Mouse (Mus musculus) heart, adult 9 months (tissue): Measurements from ENCODE around the gene Grap2.
"Not testable (repeated sequence)": the region's sequence is repeated elsewhere in the genome, so short reads cannot be mapped to it uniquely, and the experiment has no call there.

Experiments used
- DNase-seq, 2 experiments: peaks; one replicate each; pipeline ENCODE4 v3.0.0; 2022; ENCODE audit warnings: low spot score in 2 of 2

The Grap2 gene

DNA sequence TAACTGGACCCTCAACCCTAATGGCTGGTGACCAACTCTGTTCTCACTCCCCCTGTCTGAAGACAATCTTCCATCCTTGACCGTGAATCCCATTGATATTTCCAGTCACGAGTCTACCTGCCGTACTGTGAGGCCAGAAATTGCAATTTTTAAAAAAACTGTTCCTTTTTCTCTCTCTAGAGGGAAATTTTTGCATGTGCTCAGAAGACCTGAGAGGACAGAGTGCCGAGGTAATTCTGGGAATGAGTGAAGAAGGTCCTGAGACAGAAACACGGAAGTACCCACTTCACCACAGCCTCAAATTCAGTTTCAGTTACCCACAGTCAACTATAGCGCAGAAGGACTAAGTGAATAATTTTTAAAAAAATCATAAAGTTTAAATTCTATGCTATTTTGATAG, 5.7 kb upstream of the Grap2 start:
- DNase-seq, result no peak

DNA sequence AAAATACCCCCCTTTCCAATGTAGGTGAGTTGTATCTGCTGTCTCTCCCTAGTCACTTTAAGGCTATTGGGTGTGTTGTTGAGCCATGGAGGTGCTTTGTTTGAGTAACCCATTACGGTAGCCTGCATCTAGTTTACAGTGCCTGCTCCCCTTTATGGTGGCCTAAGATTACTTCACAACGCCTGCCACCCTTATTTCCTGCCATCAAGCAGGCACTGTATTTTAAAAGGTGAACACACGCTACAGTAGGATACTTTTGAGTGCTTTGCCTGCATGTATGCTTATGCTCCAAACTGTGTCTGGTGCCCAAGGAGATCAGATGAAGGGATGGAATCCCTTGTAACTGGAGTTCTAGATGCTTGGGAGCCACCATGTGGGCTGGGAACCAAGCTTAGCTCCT, 5.3 kb upstream of the Grap2 start:
- DNase-seq, result no peak

GRCm38 (mm10) chr15:80567731-80568130, 4.7 kb upstream of the Grap2 start:
- DNase-seq, result no peak

- DNase-seq, result no peak
Observed at GRCm38 (mm10) chr15:80569205-80569604, 3.2 kb upstream of the Grap2 start.

- DNase-seq, result no peak
Observed at GRCm38 (mm10) chr15:80570226-80570625, 2.2 kb upstream of the Grap2 start.

GRCm38 (mm10) chr15:80571611-80572010, 783 bp upstream of the Grap2 start:
- DNase-seq, result no peak

DNA sequence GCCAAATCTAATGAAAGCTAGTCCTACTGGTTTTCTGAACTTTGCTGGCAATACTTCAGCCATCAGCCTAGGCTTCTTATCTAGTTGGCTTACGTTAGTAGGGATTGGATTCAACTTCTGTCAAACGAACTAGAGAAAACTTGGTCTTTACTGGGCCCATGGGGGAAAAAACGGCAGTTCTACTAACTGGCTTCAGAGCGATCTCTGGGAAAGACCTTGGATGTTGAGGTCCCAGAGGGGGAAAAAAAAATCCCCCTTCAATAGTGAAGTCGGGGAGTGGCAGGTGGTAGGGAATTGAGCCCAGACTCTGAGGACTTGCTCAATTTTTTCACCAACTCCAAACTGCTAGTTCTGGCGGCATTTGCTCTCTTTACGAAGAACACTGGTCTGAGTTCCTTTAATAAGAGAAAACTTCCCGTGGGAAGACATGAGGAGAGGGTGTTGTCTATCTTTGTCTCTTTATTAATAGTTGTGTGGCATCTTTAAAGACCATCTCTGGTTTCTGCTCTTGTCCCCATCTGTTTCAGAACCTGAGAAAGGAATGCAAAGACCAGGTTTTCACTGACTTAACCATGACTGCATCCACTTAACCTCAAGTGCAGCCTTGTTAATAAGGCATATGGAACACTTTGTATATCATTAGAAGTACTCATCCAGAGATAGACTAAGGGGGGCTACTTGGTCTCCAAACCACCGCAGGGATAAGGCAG, 572 bp downstream of the Grap2 start:
- peak; percentile 24 to 41 for DNase-seq

DNA sequence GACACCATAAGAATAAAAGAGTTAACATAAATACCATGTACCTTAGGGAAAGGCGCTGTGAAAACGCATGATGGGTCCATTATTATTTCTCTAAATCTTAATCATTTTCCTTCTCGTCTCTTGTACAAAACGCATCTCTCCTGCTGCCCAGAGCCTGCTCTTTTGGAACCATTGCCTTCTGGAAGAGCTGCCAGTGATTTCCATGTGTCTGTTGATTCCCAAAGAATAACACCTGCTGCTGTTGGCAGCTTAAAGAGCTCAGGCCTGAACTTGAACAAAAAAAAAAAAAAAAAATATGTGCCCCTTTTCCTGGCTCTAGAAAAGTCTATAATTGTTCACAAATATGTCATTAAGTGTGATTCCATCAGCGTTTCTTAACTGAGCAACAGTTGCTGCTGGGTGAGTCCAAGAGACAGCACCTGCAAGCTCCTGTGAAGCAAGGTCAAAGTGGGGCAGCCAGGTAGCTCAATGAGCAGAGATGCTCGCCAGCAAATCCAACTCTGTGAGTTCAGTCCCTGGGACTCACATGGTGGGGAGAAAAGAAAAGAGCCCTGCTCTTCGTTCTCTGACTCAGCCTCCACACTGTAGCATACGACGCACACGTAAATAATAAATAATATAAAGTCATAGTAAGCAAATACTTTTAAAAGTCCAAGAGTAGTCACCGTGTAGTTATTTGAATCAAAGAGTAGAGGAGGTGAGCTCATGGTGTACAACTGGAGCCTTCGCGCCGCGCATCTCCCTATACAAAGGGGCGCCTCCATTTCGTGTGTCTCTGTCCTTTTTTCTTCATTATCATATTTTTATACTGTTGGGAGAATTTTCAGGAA, 2.0 kb downstream of the Grap2 start:
- DNase-seq, result no peak

DNA sequence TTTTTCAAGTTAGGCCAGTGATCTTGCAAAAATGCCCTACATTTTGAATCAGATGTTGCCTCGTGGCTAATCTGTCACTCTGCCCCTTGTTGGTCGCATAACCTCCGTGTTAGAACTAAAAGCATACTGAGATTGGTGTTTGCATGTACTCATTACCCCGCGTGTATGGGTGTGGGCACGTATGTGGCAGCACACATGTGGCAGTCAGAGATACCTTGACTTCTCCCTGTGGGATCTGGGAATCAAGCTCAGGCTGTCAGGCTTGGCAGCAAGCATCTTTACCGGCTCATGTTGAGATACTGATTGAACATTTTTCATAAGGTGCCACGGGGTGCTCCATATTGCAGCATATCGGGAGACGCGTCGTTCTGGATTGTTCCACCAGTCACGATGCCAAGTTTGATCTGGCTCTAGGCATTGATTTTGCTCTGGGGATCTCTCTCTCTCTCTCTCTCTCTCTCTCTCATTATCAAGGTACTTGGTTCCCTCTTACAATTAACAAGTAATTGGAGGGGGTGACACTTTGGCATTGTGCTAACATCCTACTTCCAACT, 3.5 kb downstream of the Grap2 start:
- no peak for DNase-seq

GRCm38 (mm10) chr15:80576415-80576994, 4.1 kb downstream of the Grap2 start:
- no peak for DNase-seq

- no peak for DNase-seq
Observed at GRCm38 (mm10) chr15:80577166-80577960, 5.0 kb downstream of the Grap2 start.

GRCm38 (mm10) chr15:80579121-80579520, 6.7 kb downstream of the Grap2 start:
- no peak for DNase-seq

- not testable (repeated sequence) for DNase-seq
Observed at GRCm38 (mm10) chr15:80580585-80580984, 8.2 kb downstream of the Grap2 start.

- peak in 1 of 2 experiments; percentile 7 for DNase-seq
Observed at GRCm38 (mm10) chr15:80582581-80583495, 10.4 kb downstream of the Grap2 start.

- DNase-seq, result no peak
Observed at GRCm38 (mm10) chr15:80586296-80586695, 13.9 kb downstream of the Grap2 start.

DNA sequence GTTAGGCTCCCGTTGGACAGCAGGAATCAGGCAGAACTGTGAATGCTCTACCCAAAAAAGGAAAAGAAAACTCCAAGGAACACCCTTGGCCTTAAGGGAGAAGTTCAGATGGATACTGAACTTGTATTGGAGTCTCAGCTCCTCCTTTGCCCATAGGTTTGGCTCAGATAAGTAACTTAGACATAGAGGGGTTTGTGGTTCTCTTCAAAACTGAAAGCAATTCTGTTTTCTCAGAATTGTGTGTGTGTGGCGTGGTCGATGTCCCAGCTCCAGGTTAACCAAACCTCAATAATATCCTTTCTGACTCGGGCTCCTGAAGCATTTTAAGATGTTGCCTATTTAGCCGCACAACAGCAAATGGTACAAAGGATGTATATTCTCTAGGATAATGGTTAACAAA, 18.2 kb downstream of the Grap2 start:
- DNase-seq, result no peak

- no peak for DNase-seq
Observed at GRCm38 (mm10) chr15:80592737-80593136, 20.3 kb downstream of the Grap2 start.

DNA sequence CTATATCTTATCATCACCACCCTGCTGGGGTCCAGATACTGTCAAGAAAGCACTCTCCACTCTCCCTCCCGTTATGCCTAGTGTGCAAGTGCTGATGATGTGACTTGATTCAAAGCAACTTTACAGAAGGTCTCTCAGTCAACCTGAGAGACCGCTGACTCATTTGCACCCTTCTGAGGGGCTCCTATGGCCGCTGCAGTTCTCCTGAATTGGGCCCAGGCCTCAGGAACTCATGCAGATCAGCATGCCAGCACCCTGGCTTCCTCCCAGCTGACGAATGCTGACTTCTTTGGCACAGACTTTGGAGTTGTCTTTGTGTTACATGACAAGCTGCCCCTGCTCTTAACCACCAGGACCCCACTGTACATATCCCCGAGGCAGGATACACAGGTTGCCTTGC, 21.5 kb downstream of the Grap2 start:
- no peak for DNase-seq

DNA sequence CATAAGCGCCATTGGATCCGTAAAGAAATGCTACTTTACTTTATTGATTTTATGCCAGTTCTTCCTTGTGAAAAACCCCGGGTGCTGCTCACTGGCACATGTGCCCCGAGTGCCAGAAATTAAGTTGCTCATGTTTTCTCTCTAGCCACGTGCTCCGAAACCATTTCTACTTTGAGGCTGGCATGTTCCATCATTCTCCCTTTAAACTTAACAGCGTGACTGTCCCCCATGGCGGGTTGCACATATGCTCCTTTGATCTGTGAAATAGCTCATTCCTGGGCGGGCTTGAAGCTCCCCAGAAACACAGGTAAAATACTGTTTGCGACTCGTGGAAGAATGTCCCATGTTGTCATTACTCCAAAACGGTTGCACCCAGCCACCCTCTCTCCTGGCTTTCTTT, 26.4 kb downstream of the Grap2 start:
- DNase-seq, result no peak

DNA sequence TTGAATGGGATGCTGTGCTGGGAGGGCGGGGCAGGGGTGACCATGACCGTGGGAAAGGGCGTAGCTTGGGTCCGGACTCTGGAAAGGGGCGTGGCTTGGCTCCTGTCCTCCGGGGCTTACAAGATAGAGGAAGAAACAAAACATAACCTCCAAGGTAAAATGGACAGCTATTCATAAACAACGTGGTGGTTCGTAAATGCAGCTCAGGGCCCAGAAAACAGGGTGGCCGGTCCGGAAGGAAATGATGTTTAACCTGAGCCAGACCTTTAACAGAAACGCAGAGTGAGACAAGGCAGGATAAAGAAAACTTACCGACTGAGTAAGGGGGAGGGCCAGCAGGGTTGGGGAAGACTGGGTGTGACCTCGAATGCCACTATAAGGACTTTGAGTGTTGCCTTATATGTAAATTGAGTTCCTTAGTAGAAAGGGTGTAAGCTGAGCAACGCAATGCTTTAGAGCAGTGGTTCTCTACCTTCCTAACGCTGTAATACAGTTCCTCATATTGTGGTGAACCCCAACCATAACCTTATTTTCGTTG, 26.9 kb downstream of the Grap2 start:
- DNase-seq, result peak; percentile 42 to 50
